Mouse (Mus musculus) heart, embryonic 14.5 days (tissue): ENCODE measurements around the gene Tmprss11e. TPM values are rescaled to one million over a fixed set of nuclear protein-coding genes. Genes with fewer than 3 reads are reported as not detected.

Source experiments
- ATAC-seq: fragments of 200-750 bp; cut with Nextera tagmentation; 2 replicates; pipeline ENCODE4 v1.8.0; 2017; ENCODE audit warnings: low read depth, moderate TSS enrichment; ENCODE audit not compliant: insufficient number of reproducible peaks, insufficient read depth, low FRiP score
- H3K27ac ChIP-seq, 2 experiments: fragments of 200-500 bp in 1 of 2; fragments of 300-500 bp in 1 of 2; sonication (generic) in 1 of 2; replicated peaks in 1 of 2; 2 replicates each; pipeline ENCODE4 v1.5.1; 2012 to 2014; ENCODE audit warnings: low read depth in 2 of 2, low read length in 2 of 2, control low read depth in 1 of 2, mild to moderate bottlenecking in 1 of 2, mixed read lengths in 1 of 2; ENCODE audit not compliant: control insufficient read depth in 1 of 2, insufficient read depth in 1 of 2
- H3K27me3 ChIP-seq: fragments of 300-500 bp; sonication (generic); 2 replicates; pipeline ENCODE4 v1.6.1; 2014; ENCODE audit warnings: mild to moderate bottlenecking, low read length, control low read depth; ENCODE audit not compliant: control insufficient read depth, insufficient read depth
- H3K36me3 ChIP-seq: fragments of 300-500 bp; sonication (generic); 2 replicates; pipeline ENCODE4 v1.6.1; 2014; ENCODE audit warnings: mild to moderate bottlenecking, control low read depth, low read length, mixed read lengths; ENCODE audit not compliant: control insufficient read depth, insufficient read depth
- H3K4me1 ChIP-seq, 2 experiments: fragments of 200-500 bp in 1 of 2; fragments of 300-500 bp in 1 of 2; sonication (generic) in 1 of 2; 2 replicates each; pipeline ENCODE4 v1.6.1; 2012 to 2014; ENCODE audit warnings: low read length in 2 of 2, control low read depth in 1 of 2, mixed read lengths in 1 of 2; ENCODE audit not compliant: control insufficient read depth in 2 of 2, insufficient read depth in 2 of 2
- H3K4me2 ChIP-seq: fragments of 300-500 bp; sonication (generic); 2 replicates; pipeline ENCODE4 v1.6.1; 2014; ENCODE audit warnings: mild to moderate bottlenecking, low read length
- H3K4me3 ChIP-seq, 2 experiments: fragments of 200-500 bp in 1 of 2; fragments of 300-500 bp in 1 of 2; sonication (generic) in 1 of 2; 2 replicates each; pipeline ENCODE4 v1.5.1; 2012 to 2014; ENCODE audit warnings: low read length in 2 of 2, mild to moderate bottlenecking in 2 of 2, control low read depth in 1 of 2, low read depth in 1 of 2, moderate library complexity in 1 of 2; ENCODE audit not compliant: control insufficient read depth in 1 of 2, insufficient read depth in 1 of 2
- H3K9ac ChIP-seq: fragments of 300-500 bp; sonication (generic); 2 replicates; pipeline ENCODE4 v1.6.1; 2014; ENCODE audit warnings: mild to moderate bottlenecking, low read length
- H3K9me3 ChIP-seq: fragments of 300-500 bp; sonication (generic); 2 replicates; pipeline ENCODE4 v1.6.1; 2016; ENCODE audit warnings: low read length, control low read depth; ENCODE audit not compliant: control insufficient read depth
- WGBS: fragments of 180-500 bp; shearing (Covaris S2); extraction: QIAGEN DNeasy Blood & Tissue Kit; methylation state at CpG from one replicate; pipeline ENCODE4 v1.1.7; 2014; 5-methylcytosine and 5-hydroxymethylcytosine counted together
- polyA plus RNA-seq: library from polyadenylated mRNA; unstranded; fragments of >200 nt; fragmentation: Nextera tagmentation; extraction: Ambion mirVana; gene quantifications from 2 replicates; pipeline ENCODE4 v1.2.1, GENCODE M21; 2014

The Tmprss11e gene
- not detected in 2 replicates for polyA plus RNA-seq

DNA sequence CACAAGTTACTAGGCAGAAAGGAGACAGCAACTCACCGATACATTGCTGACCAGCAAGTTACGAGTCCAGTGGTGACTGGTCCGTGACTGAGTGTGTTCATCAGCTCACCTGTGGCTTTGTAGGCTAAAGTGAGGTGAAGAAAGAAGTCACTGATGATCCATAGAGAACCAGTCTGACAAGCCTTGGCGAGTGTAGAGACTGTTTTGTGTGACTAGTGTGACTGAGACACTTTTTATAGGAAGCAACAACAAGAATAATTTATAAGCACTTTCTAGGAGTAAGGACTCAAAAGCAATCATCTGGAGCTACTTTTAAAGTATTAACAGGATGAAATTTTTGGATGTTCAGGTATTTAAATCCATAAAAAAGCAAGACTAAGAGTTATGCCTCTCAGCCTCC is at the start of gene Tmprss11e:
TSS of gene Tmprss11e (minus strand) at position 101 of the 400 bp plus-strand sequence.
- Histone ChIP-seq H3K9me3 (no peaks in the 10 kb centered on the region), H3K36me3 (no peaks in the 10 kb centered on the region), H3K4me2 (no peak within 1 kb of the TSS), H3K27me3 (no peaks in the 10 kb centered on the region), H3K4me3 (no peak within 1 kb of the TSS), H3K9ac (no peak within 1 kb of the TSS), H3K4me1 (no peaks in the 10 kb centered on the region), H3K27ac (no peak within 1 kb of the TSS)
- no peak for ATAC-seq
- 77% methylated on average over 4 of the region's 4 CpGs for WGBS

DNA sequence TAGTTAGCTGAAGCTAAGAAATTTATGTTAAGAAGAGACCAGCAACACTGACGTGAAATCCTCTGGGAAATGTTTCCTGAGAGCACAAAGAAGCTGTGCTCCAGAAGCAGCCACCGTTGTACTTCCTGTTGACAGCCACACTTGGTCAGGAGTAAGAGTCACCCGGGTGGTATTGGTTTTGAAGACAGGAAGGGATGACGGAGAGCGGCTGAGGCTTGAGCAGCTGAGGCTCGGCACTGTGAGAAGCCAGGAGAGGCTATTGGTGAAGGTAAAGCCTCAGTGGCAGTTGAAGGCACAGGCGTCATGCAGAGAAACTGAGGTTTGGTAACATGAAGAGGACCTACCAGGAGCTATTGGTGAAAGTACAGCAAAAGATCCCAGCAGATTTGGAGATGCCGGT is 47.2 kb upstream of the Tmprss11e start:
- no peak overlapping the region for H3K4me3 ChIP-seq
- no peaks in the 10 kb centered on the region for H3K36me3 ChIP-seq
- H3K9ac ChIP-seq = no peak overlapping the region
- no peak overlapping the region for H3K27ac ChIP-seq
- H3K4me2 ChIP-seq = no peak overlapping the region
- WGBS = 57% methylated on average over 8 of the region's 8 CpGs
- ATAC-seq = no peak
- H3K4me1 ChIP-seq = no peaks in the 10 kb centered on the region
- H3K27me3 ChIP-seq = no peaks in the 10 kb centered on the region
- H3K9me3 ChIP-seq = no peaks in the 10 kb centered on the region

DNA sequence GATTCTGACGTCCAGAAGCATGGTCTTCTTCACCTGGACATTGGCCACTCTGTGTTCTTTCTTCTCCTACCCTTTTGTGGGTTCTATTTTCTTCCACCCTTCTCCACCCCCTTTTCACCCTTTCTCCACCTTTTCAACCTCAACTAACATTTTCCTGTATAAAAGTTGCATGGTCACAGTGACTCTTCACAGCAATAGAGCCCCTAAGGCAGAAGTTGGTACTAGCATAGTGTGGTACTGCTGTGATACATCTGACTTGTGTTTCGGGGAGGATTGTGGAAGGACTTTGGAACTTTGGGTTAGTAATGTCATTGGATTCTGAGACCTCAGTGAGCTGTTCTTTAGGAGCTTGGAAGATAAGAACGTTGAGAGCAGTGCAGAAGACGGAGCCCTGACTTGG is 46.6 kb upstream of the Tmprss11e start:
- H3K36me3 ChIP-seq = no peaks in the 10 kb centered on the region
- 60% methylated on average over 4 of the region's 4 CpGs for WGBS
- no peak overlapping the region for H3K9ac ChIP-seq
- no peaks in the 10 kb centered on the region for H3K9me3 ChIP-seq
- H3K4me3 ChIP-seq = no peak overlapping the region
- H3K4me2 ChIP-seq = no peak overlapping the region
- no peaks in the 10 kb centered on the region for H3K27me3 ChIP-seq
- H3K4me1 ChIP-seq = no peaks in the 10 kb centered on the region
- ATAC-seq = no peak
- H3K27ac ChIP-seq = no peak overlapping the region

DNA sequence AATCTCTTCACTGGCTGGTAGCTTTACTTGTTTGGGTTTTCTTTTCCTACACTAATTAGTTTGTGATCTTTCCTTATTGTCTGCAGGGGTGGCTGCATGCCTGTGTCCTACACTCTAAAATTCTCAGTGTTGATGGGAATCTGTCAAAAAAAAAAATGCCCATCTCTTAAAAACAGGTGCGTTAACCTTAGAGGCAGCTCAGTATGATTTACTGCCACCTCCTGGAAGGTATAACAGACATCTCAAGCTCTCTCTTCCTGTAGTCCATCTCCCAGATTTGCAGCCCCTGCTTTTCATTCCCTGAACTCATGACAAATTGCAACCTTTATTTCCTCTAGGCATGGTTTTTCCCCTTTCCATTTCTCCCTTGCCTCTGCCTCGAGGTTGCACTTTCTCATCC is 44.3 kb upstream of the Tmprss11e start:
- Histone ChIP-seq H3K4me1 (no peaks in the 10 kb centered on the region), H3K36me3 (no peaks in the 10 kb centered on the region), H3K27ac (no peak overlapping the region), H3K4me2 (no peak overlapping the region), H3K9me3 (no peaks in the 10 kb centered on the region), H3K27me3 (no peaks in the 10 kb centered on the region), H3K9ac (no peak overlapping the region), H3K4me3 (no peak overlapping the region)
- 68% methylated on average over 2 of the region's 2 CpGs for WGBS
- ATAC-seq = no peak

DNA sequence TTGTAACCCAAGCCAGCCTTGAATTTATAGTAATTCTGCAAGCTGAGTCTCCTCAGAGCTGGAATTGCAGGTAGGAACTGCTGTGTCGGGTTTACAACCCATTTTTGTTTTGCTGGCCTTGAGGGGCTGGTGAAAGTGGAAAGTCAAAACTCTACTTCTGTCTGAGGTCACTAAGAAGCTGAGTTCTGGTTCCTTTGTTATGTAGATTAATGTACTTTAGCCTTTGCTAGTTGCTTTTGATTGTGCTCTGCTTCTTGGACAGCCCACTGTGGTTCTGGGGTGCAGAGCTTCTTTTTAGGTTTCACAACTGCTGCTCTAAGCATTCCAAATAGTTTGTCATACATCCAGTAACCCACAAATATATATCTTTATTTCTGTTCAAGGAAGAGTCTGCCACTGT is 41.2 kb upstream of the Tmprss11e start:
- no peaks in the 10 kb centered on the region for H3K4me1 ChIP-seq
- H3K4me2 ChIP-seq = no peak overlapping the region
- H3K36me3 ChIP-seq = no peaks in the 10 kb centered on the region
- no peak for ATAC-seq
- H3K27me3 ChIP-seq = no peaks in the 10 kb centered on the region
- no peak overlapping the region for H3K4me3 ChIP-seq
- 67% methylated on average over 1 of the region's 1 CpGs for WGBS
- H3K9ac ChIP-seq = no peak overlapping the region
- no peak overlapping the region for H3K27ac ChIP-seq
- no peaks in the 10 kb centered on the region for H3K9me3 ChIP-seq

DNA sequence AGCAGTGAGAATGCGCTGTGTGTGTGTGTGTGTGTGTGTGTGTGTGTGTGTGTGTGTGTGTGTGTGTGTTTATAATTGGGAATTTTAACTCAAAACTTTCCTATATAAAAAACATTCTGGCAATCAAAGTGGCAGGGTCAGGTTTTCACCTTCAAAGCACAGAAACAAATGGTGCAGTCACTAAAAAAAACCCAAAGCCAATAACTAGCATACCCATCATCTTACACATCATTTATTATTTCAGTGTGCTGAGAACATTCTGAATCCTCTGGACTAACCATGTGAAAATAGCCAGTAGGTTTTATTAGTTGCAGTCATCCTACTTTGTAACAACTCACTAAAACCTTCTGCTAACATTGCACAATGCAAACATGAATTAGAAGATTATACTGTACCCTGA is 38.6 kb upstream of the Tmprss11e start:
- WGBS = 71% methylated on average over 1 of the region's 1 CpGs
- H3K36me3 ChIP-seq = no peaks in the 10 kb centered on the region
- H3K4me2 ChIP-seq = no peak overlapping the region
- no peak for ATAC-seq
- no peak overlapping the region for H3K4me3 ChIP-seq
- no peaks in the 10 kb centered on the region for H3K4me1 ChIP-seq
- no peaks in the 10 kb centered on the region for H3K27me3 ChIP-seq
- no peak overlapping the region for H3K9ac ChIP-seq
- no peaks in the 10 kb centered on the region for H3K9me3 ChIP-seq
- no peak overlapping the region for H3K27ac ChIP-seq

DNA sequence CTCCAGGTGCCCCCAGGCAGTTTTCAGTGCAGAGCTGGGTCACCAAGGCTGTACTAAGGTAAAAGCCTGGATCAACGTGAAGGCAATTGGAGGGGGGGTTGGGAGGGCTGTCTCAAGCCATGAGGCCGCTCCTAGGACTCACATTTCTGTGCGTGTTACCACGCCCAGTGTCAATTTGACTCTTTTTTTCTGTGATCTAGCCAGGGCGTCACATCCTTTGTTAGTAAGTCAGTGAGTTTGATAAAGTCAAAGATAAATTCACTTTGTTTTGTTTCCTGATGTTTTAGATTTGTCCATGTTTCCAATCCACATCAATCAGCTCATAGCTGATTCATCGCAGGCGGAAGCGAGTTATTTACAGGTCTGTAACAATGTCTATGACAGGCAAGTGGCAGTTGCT is 37.4 kb upstream of the Tmprss11e start:
- H3K9me3 ChIP-seq = no peaks in the 10 kb centered on the region
- H3K27me3 ChIP-seq = no peaks in the 10 kb centered on the region
- H3K27ac ChIP-seq = no peak overlapping the region
- H3K4me1 ChIP-seq = no peaks in the 10 kb centered on the region
- no peak overlapping the region for H3K4me3 ChIP-seq
- no peak for ATAC-seq
- 67% methylated on average over 8 of the region's 8 CpGs for WGBS
- H3K36me3 ChIP-seq = no peaks in the 10 kb centered on the region
- no peak overlapping the region for H3K4me2 ChIP-seq
- H3K9ac ChIP-seq = no peak overlapping the region

DNA sequence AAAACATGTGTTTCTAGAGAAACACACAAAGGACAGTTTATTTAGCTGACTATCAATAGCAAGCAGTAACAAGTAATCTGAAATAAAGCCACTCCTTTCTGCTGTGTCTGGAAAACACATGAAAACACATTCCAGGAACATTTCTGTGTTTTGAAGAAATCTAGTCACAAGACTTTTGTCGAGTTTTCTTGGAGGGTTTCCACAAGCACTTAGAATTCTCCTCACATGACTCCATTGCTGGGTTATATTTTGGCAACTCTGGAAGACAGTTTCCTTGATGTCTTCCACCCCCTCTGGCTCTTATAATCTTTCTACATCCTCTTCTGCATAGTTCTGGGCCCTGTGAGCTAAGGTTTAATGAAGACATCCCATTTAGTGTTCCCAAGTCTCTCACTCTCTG is 32.9 kb upstream of the Tmprss11e start:
- H3K4me3 ChIP-seq = no peak overlapping the region
- H3K4me2 ChIP-seq = no peak overlapping the region
- no peaks in the 10 kb centered on the region for H3K9me3 ChIP-seq
- WGBS = 48% methylated on average over 1 of the region's 1 CpGs
- no peak overlapping the region for H3K27ac ChIP-seq
- no peak overlapping the region for H3K9ac ChIP-seq
- no peaks in the 10 kb centered on the region for H3K4me1 ChIP-seq
- H3K27me3 ChIP-seq = no peaks in the 10 kb centered on the region
- no peak for ATAC-seq
- H3K36me3 ChIP-seq = no peaks in the 10 kb centered on the region
